Mouse (Mus musculus) lung, adult 2 months (tissue): ENCODE results near the gene Lrfn1.

Experiments used
- CTCF ChIP-seq: fragments of 200-500 bp; IDR thresholded peaks from 2 replicates; pipeline ENCODE4 v1.5.1; 2011; ENCODE audit warnings: mild to moderate bottlenecking, low read length, control low read depth; ENCODE audit not compliant: insufficient read depth
- POLR2A ChIP-seq: fragments of 200-500 bp; IDR thresholded peaks from 2 replicates; pipeline ENCODE4 v1.6.1; 2011; ENCODE audit warnings: low read depth, mild to moderate bottlenecking, control low read depth, low read length, borderline replicate concordance; ENCODE audit errors: extremely low read depth

- TF ChIP-seq CTCF: no peak
- TF ChIP-seq POLR2A: no peak
Measured at GRCm38 (mm10) chr7:28447865-28448820, 3.6 kb upstream of the Lrfn1 start.
